Mouse (Mus musculus) cerebellum, adult 11 months (tissue): Measurements from ENCODE around the gene Idua.
A peak's percentile ranks its signal among the peaks of the same experiment; 100 is the strongest.

Experiments
- DNase-seq: peaks from one replicate; pipeline ENCODE4 v3.0.0; 2022

Gene Idua

GRCm38 (mm10) chr5:108655381-108655780 is 4.8 kb upstream of the Idua start:
- no peak for DNase-seq

GRCm38 (mm10) chr5:108655891-108656650 is 4.1 kb upstream of the Idua start:
- no peak for DNase-seq

- no peak for DNase-seq
These were observed 2.7 kb upstream of the Idua start for GRCm38 (mm10) chr5:108657406-108657805.

- no peak for DNase-seq
These were observed 1.5 kb upstream of the Idua start for GRCm38 (mm10) chr5:108658611-108659010.

GRCm38 (mm10) chr5:108660632-108661268 is 619 bp downstream of the Idua start:
- peak; percentile 91 for DNase-seq

GRCm38 (mm10) chr5:108662772-108663171 is 2.6 kb downstream of the Idua start:
- DNase-seq, result no peak

- DNase-seq, result no peak
These were observed 4.9 kb downstream of the Idua start for GRCm38 (mm10) chr5:108665066-108665465.

GRCm38 (mm10) chr5:108667370-108667769 is 7.2 kb downstream of the Idua start:
- DNase-seq, result no peak

- no peak for DNase-seq
These were observed 8.3 kb downstream of the Idua start for GRCm38 (mm10) chr5:108668387-108668932.

- DNase-seq, result peak; percentile 85
These were observed 9.1 kb downstream of the Idua start, which contains the start of gene Dgkq for GRCm38 (mm10) chr5:108668977-108669936. Dgkq (minus strand) TSS chr5:108669672.

- DNase-seq, result no peak
These were observed 9.9 kb downstream of the Idua start for GRCm38 (mm10) chr5:108669986-108670385.

GRCm38 (mm10) chr5:108670785-108671184 is 10.7 kb downstream of the Idua start:
- no peak for DNase-seq

GRCm38 (mm10) chr5:108671757-108672156 is 11.6 kb downstream of the Idua start:
- no peak for DNase-seq

GRCm38 (mm10) chr5:108674624-108675023 is 14.5 kb downstream of the Idua start:
- DNase-seq, result no peak

GRCm38 (mm10) chr5:108675251-108675816 is 15.2 kb downstream of the Idua start, which contains the start of gene Slc26a1:
Slc26a1 (minus strand) TSS chr5:108675569.
- no peak for DNase-seq

GRCm38 (mm10) chr5:108676772-108677498 is 16.8 kb downstream of the Idua start:
- no peak for DNase-seq

- DNase-seq, result peak; percentile 59
These were observed 17.6 kb downstream of the Idua start for GRCm38 (mm10) chr5:108677605-108678295.

GRCm38 (mm10) chr5:108678296-108678854 is 18.2 kb downstream of the Idua start:
- DNase-seq, result no peak

- no peak for DNase-seq
These were observed 19.8 kb downstream of the Idua start for GRCm38 (mm10) chr5:108679909-108680308.

- DNase-seq, result no peak
These were observed 20.7 kb downstream of the Idua start for GRCm38 (mm10) chr5:108680871-108681270.

GRCm38 (mm10) chr5:108689091-108689490 is 29.0 kb downstream of the Idua start:
- DNase-seq, result no peak
